Mouse (Mus musculus) C2C12 (cell line): ENCODE results near the gene Col23a1.

Experiments
- CEBPB ChIP-seq: IDR thresholded peaks from one replicate; pipeline ENCODE4 v1.6.1; 2011; ENCODE audit warnings: low read depth, mild to moderate bottlenecking, control low read depth, moderate library complexity
- CTCF ChIP-seq: IDR thresholded peaks from one replicate; pipeline ENCODE4 v1.5.1; 2011; ENCODE audit not compliant: control insufficient read depth, insufficient read depth, insufficient read length
- MYOD1 ChIP-seq: IDR thresholded peaks from one replicate; pipeline ENCODE4 v1.6.1; 2011; ENCODE audit warnings: low read depth; ENCODE audit not compliant: control insufficient read depth, insufficient read length
- MYOG ChIP-seq: IDR thresholded peaks from one replicate; pipeline ENCODE4 v1.6.1; 2011; ENCODE audit not compliant: control insufficient read depth, insufficient read length; ENCODE audit errors: extremely low read depth
- USF1 ChIP-seq: IDR thresholded peaks from one replicate; pipeline ENCODE4 v1.6.1; 2011; ENCODE audit warnings: low read depth, mild to moderate bottlenecking, control low read depth, moderate library complexity

GRCm38 (mm10) chr11:51389763-51390162 is 100.0 kb downstream of the Col23a1 start:
- no peak for TF ChIP-seq USF1
- no peak for TF ChIP-seq CTCF
- no peak for TF ChIP-seq MYOD1
- no peak for TF ChIP-seq MYOG
- TF ChIP-seq CEBPB: no peak
